Mouse (Mus musculus) lung, adult 2 months (tissue): ENCODE measurements around the gene Dlgap1.

Experiments
- CTCF ChIP-seq: fragments of 200-500 bp; IDR thresholded peaks from 2 replicates; pipeline ENCODE4 v1.5.1; 2011; ENCODE audit warnings: mild to moderate bottlenecking, low read length, control low read depth; ENCODE audit not compliant: insufficient read depth
- POLR2A ChIP-seq: fragments of 200-500 bp; IDR thresholded peaks from 2 replicates; pipeline ENCODE4 v1.6.1; 2011; ENCODE audit warnings: low read depth, mild to moderate bottlenecking, control low read depth, low read length, borderline replicate concordance; ENCODE audit errors: extremely low read depth

GRCm38 (mm10) chr17:70745385-70745784 lies 776.5 kb downstream of the Dlgap1 start:
- no peak for TF ChIP-seq CTCF
- no peak for TF ChIP-seq POLR2A
